7 mouse cellular contexts compared by ENCODE assay signal in genomic region chr3:130690834-130691595, GRCm38 (mm10). TPM values are rescaled to one million over a fixed set of nuclear protein-coding genes. Genes with fewer than 3 reads are reported as not detected.
DNase-seq lines count a peak whose midpoint lies in the region; ATAC-seq lines count a peak whose summit lies in the region.

No protein-coding gene starts in this region.

- peak overlapping the region; percentile 75 for H3K9ac ChIP-seq in liver, embryonic 16.5 days (ENCODE audit: low read depth, low read length)
- peak overlapping the region; percentile 45 for H3K9ac ChIP-seq in neural tube, embryonic 11.5 days (ENCODE audit: low read length)

- DNase-seq in MEL-GATA-1-ER (ENCODE audit: extremely low read depth, low read depth) = peak; percentile 83
- DNase-seq in gastrocnemius, postnatal 25 days = peak; percentile 77
- peak; percentile 52 for DNase-seq in neural tube, embryonic 11.5 days (ENCODE audit: low spot score)
- no peak for DNase-seq in layer of hippocampus, postnatal 14 days (ENCODE audit: low spot score in 2 of 2)

- peak; percentile 92 for ATAC-seq in inflammation-experienced regulatory T-cells, adult 6 months
- peak; percentile 90 for ATAC-seq in liver, embryonic 16.5 days (ENCODE audit: low read depth)
- ATAC-seq in neural tube, embryonic 11.5 days (ENCODE audit: insufficient read depth, low FRiP score, low TSS enrichment) = 0 out of 2 replicates have a peak, but pooled peaks have one; percentile 24

- no peaks in the 10 kb centered on the region for H3K9me3 ChIP-seq in liver, embryonic 16.5 days (replicated peaks; ENCODE audit: control insufficient read depth, low read length)
- no peaks in the 10 kb centered on the region for H3K9me3 ChIP-seq in neural tube, embryonic 11.5 days (ENCODE audit: control insufficient read depth, low read length)

- H3K4me1 ChIP-seq in brown adipose tissue, adult 24 weeks (ENCODE audit: control insufficient read depth, insufficient read depth, insufficient read length, low read length) = no peaks in the 10 kb centered on the region; the same call in 1 of the 2 replicates
- peaks cover 16% of the 10 kb centered on the region for H3K4me1 ChIP-seq in liver, embryonic 16.5 days (ENCODE audit: control insufficient read depth, low read depth, low read length)
- peaks cover 6% of the 10 kb centered on the region; the same call in 1 of the 2 replicates for H3K4me1 ChIP-seq in neural tube, embryonic 11.5 days (ENCODE audit: control insufficient read depth, insufficient read depth, low read length)

- peak overlapping the region; percentile 77 for H3K27ac ChIP-seq in brown adipose tissue, adult 24 weeks (replicated peaks; ENCODE audit: low read depth, low read length)
- H3K27ac ChIP-seq in liver, embryonic 16.5 days (ENCODE audit: low read length) = peak overlapping the region; percentile 90
- no peak overlapping the region for H3K27ac ChIP-seq in neural tube, embryonic 11.5 days (ENCODE audit: low read depth, low read length)

- H3K36me3 ChIP-seq in liver, embryonic 16.5 days (ENCODE audit: control insufficient read depth, insufficient read depth) = peaks cover 10% of the 10 kb centered on the region
- H3K36me3 ChIP-seq in neural tube, embryonic 11.5 days (ENCODE audit: control insufficient read depth, insufficient read depth, low read length) = peaks cover 7% of the 10 kb centered on the region; the same call in 1 of the 2 replicates

- 3% methylated on average over 20 of the region's 20 CpGs for WGBS in liver, embryonic 16.5 days (ENCODE audit: insufficient replicate concordance)
- WGBS in neural tube, embryonic 11.5 days = 14% methylated on average over 20 of the region's 20 CpGs

- peak overlapping the region; percentile 72 for H3K4me2 ChIP-seq in liver, embryonic 16.5 days (ENCODE audit: low read depth, low read length)
- H3K4me2 ChIP-seq in neural tube, embryonic 11.5 days (ENCODE audit: low read depth) = peak overlapping the region; percentile 44

- peak overlapping the region; percentile 60 for H3K4me3 ChIP-seq in brown adipose tissue, adult 24 weeks (ENCODE audit: insufficient read depth, low read depth, low read length)
- H3K4me3 ChIP-seq in liver, embryonic 16.5 days (ENCODE audit: low read depth, low read length) = peak overlapping the region; percentile 58
- peak overlapping the region; percentile 25 for H3K4me3 ChIP-seq in neural tube, embryonic 11.5 days (ENCODE audit: low read depth, low read length)

- H3K27me3 ChIP-seq in liver, embryonic 16.5 days (ENCODE audit: control insufficient read depth, insufficient read depth, low read depth, low read length) = no peaks in the 10 kb centered on the region
- H3K27me3 ChIP-seq in neural tube, embryonic 11.5 days (ENCODE audit: control insufficient read depth, insufficient read depth, low read length) = no peaks in the 10 kb centered on the region

RNA-seq across cellular contexts. Expression of gene Ostc, which starts 18.2 kb away (rescaled TPM):
- 23.5 and 25.4 TPM in 2 replicates for polyA plus RNA-seq in brown adipose tissue, adult 24 weeks (2012; ENCODE audit: insufficient read depth, insufficient read length, missing spikeins)
- total RNA-seq in gastrocnemius, postnatal 25 days (2021) = 10 to 100 TPM; 34.6 to 38.7 TPM
- 100 to 1,000 TPM; 188 to 262 (median 188) TPM for polyA plus RNA-seq in inflammation-experienced regulatory T-cells, adult 6 months (2017; shearing (Covaris generic))
- 224 and 229 TPM in 2 replicates for polyA plus RNA-seq in liver, embryonic 16.5 days (2015; fragmentation: Nextera tagmentation; extraction: Ambion mirVana)
- polyA plus RNA-seq in neural tube, embryonic 11.5 days (2014; fragmentation: Nextera tagmentation; extraction: Ambion mirVana) = 319 and 333 TPM in 2 replicates
- total RNA-seq in layer of hippocampus, postnatal 14 days (2021) = 10 to 100 TPM; 69.3 to 75.0 TPM

RNA-seq across cellular contexts. Expression of gene Rpl34, which starts 39.2 kb away (rescaled TPM):
- polyA plus RNA-seq in brown adipose tissue, adult 24 weeks (2012; ENCODE audit: insufficient read depth, insufficient read length, missing spikeins) = 668 and 733 TPM in 2 replicates
- 100 to 1,000 TPM; 316 to 328 TPM for total RNA-seq in gastrocnemius, postnatal 25 days (2021)
- polyA plus RNA-seq in inflammation-experienced regulatory T-cells, adult 6 months (2017; shearing (Covaris generic)) = 1,000 to 10,000 TPM; 1,409 to 2,029 (median 2,022) TPM
- 445 and 513 TPM in 2 replicates for polyA plus RNA-seq in liver, embryonic 16.5 days (2015; fragmentation: Nextera tagmentation; extraction: Ambion mirVana)
- 705 and 712 TPM in 2 replicates for polyA plus RNA-seq in neural tube, embryonic 11.5 days (2014; fragmentation: Nextera tagmentation; extraction: Ambion mirVana)
- total RNA-seq in layer of hippocampus, postnatal 14 days (2021) = 100 to 1,000 TPM; 330 to 351 TPM

Comparison
In these comparisons a context has a peak if more than half of its experiments do, and no peak if none do; other contexts are left out.
1. DNase-seq: peak in MEL-GATA-1-ER (single experiment), gastrocnemius, postnatal 25 days (single experiment) and neural tube, embryonic 11.5 days (single experiment); none in layer of hippocampus, postnatal 14 days (0 of 2).
2. ATAC-seq: peak in every context shown above with its lines; median percentile 92 in inflammation-experienced regulatory T-cells, adult 6 months; 90 in liver, embryonic 16.5 days; 24 in neural tube, embryonic 11.5 days.
3. Peak in every context shown above with its lines, with median percentiles within 50 percentile points of each other: H3K4me3 ChIP-seq.